Mouse (Mus musculus) lung, postnatal 0 days (tissue): ENCODE measurements around the gene Parp9. TPM values are rescaled to one million over a fixed set of nuclear protein-coding genes. Genes with fewer than 3 reads are reported as not detected.
"Not testable (repeated sequence)": the region's sequence is repeated elsewhere in the genome, so short reads cannot be mapped to it uniquely, and the experiment has no call there.

Source experiments
- ATAC-seq: fragments of 200-750 bp; cut with Nextera tagmentation; 2 replicates; pipeline ENCODE4 v1.8.0; 2017; ENCODE audit warnings: moderate library complexity
- DNase-seq: peaks from one replicate; pipeline ENCODE4 v3.0.0-alpha.2; 2016; ENCODE audit warnings: low spot score
- H3K27ac ChIP-seq: fragments of 300-500 bp; sonication (generic); 2 replicates; pipeline ENCODE4 v1.5.1; 2014; ENCODE audit warnings: antibody characterized with exemption, mild to moderate bottlenecking, low read length, mixed read lengths
- H3K27me3 ChIP-seq: fragments of 300-500 bp; sonication (generic); replicated peaks from 2 replicates; pipeline ENCODE4 v1.6.1; 2014; ENCODE audit warnings: low read length, mixed read lengths; ENCODE audit not compliant: insufficient read depth
- H3K36me3 ChIP-seq: fragments of 300-500 bp; sonication (generic); 2 replicates; pipeline ENCODE4 v1.6.1; 2014; ENCODE audit warnings: low read length, mixed read lengths; ENCODE audit not compliant: insufficient read depth
- H3K4me1 ChIP-seq: fragments of 300-500 bp; sonication (generic); 2 replicates; pipeline ENCODE4 v1.6.1; 2014; ENCODE audit warnings: antibody characterized with exemption, low read depth, low read length, mixed read lengths; ENCODE audit not compliant: insufficient read depth
- H3K4me2 ChIP-seq: fragments of 300-500 bp; sonication (generic); replicated peaks from 2 replicates; pipeline ENCODE4 v1.6.1; 2014; ENCODE audit warnings: low read depth, mild to moderate bottlenecking, low read length, moderate library complexity, mixed read lengths
- H3K4me3 ChIP-seq: fragments of 300-500 bp; sonication (generic); 2 replicates; pipeline ENCODE4 v1.5.1; 2014; ENCODE audit warnings: low read depth, low read length
- H3K9ac ChIP-seq: fragments of 300-500 bp; sonication (generic); replicated peaks from 2 replicates; pipeline ENCODE4 v1.6.1; 2014; ENCODE audit warnings: low read depth, mild to moderate bottlenecking
- H3K9me3 ChIP-seq: fragments of 300-500 bp; sonication (generic); 2 replicates; pipeline ENCODE4 v1.6.1; 2016; ENCODE audit warnings: low read length, mixed read lengths
- CTCF ChIP-seq: IDR thresholded peaks from 2 replicates; pipeline ENCODE4 v1.5.1; 2016; ENCODE audit warnings: antibody characterized with exemption, mild to moderate bottlenecking
- EP300 ChIP-seq: IDR thresholded peaks from 2 replicates; pipeline ENCODE4 v1.6.1; 2016; ENCODE audit warnings: antibody characterized with exemption, mild to moderate bottlenecking, control low read depth
- WGBS: fragments of 180-500 bp; shearing (Covaris S2); extraction: QIAGEN DNeasy Blood & Tissue Kit; methylation state at CpG from one replicate; pipeline ENCODE4 v1.1.7; 2014; 5-methylcytosine and 5-hydroxymethylcytosine counted together
- polyA plus RNA-seq: library from polyadenylated mRNA; unstranded; fragments of >200 nt; fragmentation: Nextera tagmentation; extraction: Ambion mirVana; gene quantifications from 2 replicates; pipeline ENCODE4 v1.2.1, GENCODE M21; 2015

The Parp9 gene
- polyA plus RNA-seq = 14.2 and 14.6 TPM in 2 replicates

- peak; percentile 71 for ATAC-seq
- Histone ChIP-seq H3K4me2 (peak within 1 kb of the TSS; percentile 80), H3K27ac (peak within 1 kb of the TSS; percentile 84), H3K4me1 (no peaks in the 10 kb centered on the region), H3K27me3 (no peaks in the 10 kb centered on the region), H3K4me3 (peak within 1 kb of the TSS; percentile 67), H3K36me3 (peaks cover 2% of the 10 kb centered on the region; the same call in 1 of the 2 replicates), H3K9ac (peak within 1 kb of the TSS; percentile 73), H3K9me3 (no peaks in the 10 kb centered on the region)
- TF ChIP-seq EP300 (no peak), CTCF (no peak)
- WGBS = 2% methylated on average over 52 of the region's 52 CpGs
- DNase-seq = peak; percentile 85
These were observed at the start of gene Parp9, which contains the start of gene Dtx3l for GRCm38 (mm10) chr16:35938211-35939151. Gene Parp9, plus strand, starts transcription at chr16:35938470. Gene Dtx3l, minus strand, starts transcription at chr16:35939151.

DNA sequence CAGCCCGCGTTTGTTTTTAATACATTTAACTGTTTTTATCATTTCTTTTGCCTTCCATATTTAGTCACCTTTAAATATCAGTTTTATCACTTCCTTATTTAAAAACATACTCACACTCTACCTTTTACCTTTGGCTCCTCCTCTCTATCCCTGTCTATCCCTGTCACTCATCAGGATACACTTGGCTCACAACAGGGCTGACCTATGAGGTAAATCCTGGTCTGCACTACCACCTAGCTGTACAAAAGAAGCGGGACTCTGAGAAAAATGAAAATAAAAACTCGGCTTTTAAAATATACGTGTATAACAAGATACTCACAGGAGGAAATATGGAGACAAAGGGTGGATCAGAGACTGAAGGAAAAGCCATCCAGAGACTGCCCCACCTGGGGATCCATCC lies 49.4 kb upstream of the Parp9 start:
- no peak overlapping the region for H3K4me3 ChIP-seq
- no peak overlapping the region for H3K27ac ChIP-seq
- no peak for TF ChIP-seq CTCF
- TF ChIP-seq EP300 = no peak
- no peak overlapping the region for H3K9ac ChIP-seq
- H3K9me3 ChIP-seq = no peaks in the 10 kb centered on the region
- H3K4me2 ChIP-seq = no peak overlapping the region
- no peaks in the 10 kb centered on the region for H3K36me3 ChIP-seq
- 85% methylated on average over 5 of the region's 5 CpGs for WGBS
- ATAC-seq (no peak), DNase-seq (no peak)
- no peaks in the 10 kb centered on the region for H3K4me1 ChIP-seq
- H3K27me3 ChIP-seq = no peaks in the 10 kb centered on the region

- no peak overlapping the region for H3K4me3 ChIP-seq
These were observed 47.6 kb upstream of the Parp9 start for GRCm38 (mm10) chr16:35890645-35891044.

GRCm38 (mm10) chr16:35891603-35892002 lies 46.7 kb upstream of the Parp9 start:
- H3K36me3 ChIP-seq, H3K4me1 ChIP-seq, H3K9ac ChIP-seq, ATAC-seq, H3K27me3 ChIP-seq, H3K4me2 ChIP-seq, H3K27ac ChIP-seq, H3K4me3 ChIP-seq, H3K9me3 ChIP-seq: not testable (repeated sequence)
- 61% methylated on average over 5 of the region's 5 CpGs for WGBS
- peak; percentile 15 for DNase-seq

More at GRCm38 (mm10) chr16:35890645-35891044, 47.6 kb upstream of the Parp9 start:
- 70% methylated on average over 3 of the region's 3 CpGs for whole genome bisulfite sequencing
- Histone ChIP-seq H3K4me2 (no peak overlapping the region), H3K27ac (no peak overlapping the region), H3K27me3 (no peaks in the 10 kb centered on the region), H3K9ac (no peak overlapping the region), H3K9me3 (no peaks in the 10 kb centered on the region), H3K36me3 (no peaks in the 10 kb centered on the region), H3K4me1 (no peaks in the 10 kb centered on the region)
- no peak for ATAC-seq
- no peak for DNase-seq
- TF ChIP-seq CTCF (peak; percentile 60), EP300 (no peak)

- 50% methylated on average over 6 of the region's 6 CpGs for WGBS
- H3K9me3 ChIP-seq = no peaks in the 10 kb centered on the region
- no peak overlapping the region for H3K4me3 ChIP-seq
- no peak overlapping the region for H3K4me2 ChIP-seq
- ATAC-seq (no peak), DNase-seq (no peak)
- no peak for TF ChIP-seq EP300
- no peak for TF ChIP-seq CTCF
- no peaks in the 10 kb centered on the region for H3K36me3 ChIP-seq
- no peak overlapping the region for H3K27ac ChIP-seq
- H3K9ac ChIP-seq = no peak overlapping the region
- no peaks in the 10 kb centered on the region for H3K27me3 ChIP-seq
- H3K4me1 ChIP-seq = no peaks in the 10 kb centered on the region
These were observed 43.3 kb upstream of the Parp9 start for GRCm38 (mm10) chr16:35894997-35895396.

GRCm38 (mm10) chr16:35900541-35900940 lies 37.7 kb upstream of the Parp9 start:
- Histone ChIP-seq H3K27ac (no peak overlapping the region), H3K36me3 (no peaks in the 10 kb centered on the region), H3K9ac (no peak overlapping the region), H3K9me3 (no peaks in the 10 kb centered on the region), H3K27me3 (no peaks in the 10 kb centered on the region), H3K4me3 (no peak overlapping the region), H3K4me1 (no peaks in the 10 kb centered on the region), H3K4me2 (no peak overlapping the region)
- ATAC-seq (no peak), DNase-seq (no peak)
- TF ChIP-seq EP300 (no peak), CTCF (no peak)
- 72% methylated on average over 3 of the region's 3 CpGs for WGBS
